Mouse (Mus musculus): ENCODE measurements around the gene Naif1. TPM values are rescaled to one million over a fixed set of nuclear protein-coding genes. Genes with fewer than 3 reads are reported as not detected.

Gene Naif1
- polyA plus RNA-seq (2015; fragmentation: Nextera tagmentation; extraction: Ambion mirVana) = 3.3 and 3.7 TPM in 2 replicates

DNA sequence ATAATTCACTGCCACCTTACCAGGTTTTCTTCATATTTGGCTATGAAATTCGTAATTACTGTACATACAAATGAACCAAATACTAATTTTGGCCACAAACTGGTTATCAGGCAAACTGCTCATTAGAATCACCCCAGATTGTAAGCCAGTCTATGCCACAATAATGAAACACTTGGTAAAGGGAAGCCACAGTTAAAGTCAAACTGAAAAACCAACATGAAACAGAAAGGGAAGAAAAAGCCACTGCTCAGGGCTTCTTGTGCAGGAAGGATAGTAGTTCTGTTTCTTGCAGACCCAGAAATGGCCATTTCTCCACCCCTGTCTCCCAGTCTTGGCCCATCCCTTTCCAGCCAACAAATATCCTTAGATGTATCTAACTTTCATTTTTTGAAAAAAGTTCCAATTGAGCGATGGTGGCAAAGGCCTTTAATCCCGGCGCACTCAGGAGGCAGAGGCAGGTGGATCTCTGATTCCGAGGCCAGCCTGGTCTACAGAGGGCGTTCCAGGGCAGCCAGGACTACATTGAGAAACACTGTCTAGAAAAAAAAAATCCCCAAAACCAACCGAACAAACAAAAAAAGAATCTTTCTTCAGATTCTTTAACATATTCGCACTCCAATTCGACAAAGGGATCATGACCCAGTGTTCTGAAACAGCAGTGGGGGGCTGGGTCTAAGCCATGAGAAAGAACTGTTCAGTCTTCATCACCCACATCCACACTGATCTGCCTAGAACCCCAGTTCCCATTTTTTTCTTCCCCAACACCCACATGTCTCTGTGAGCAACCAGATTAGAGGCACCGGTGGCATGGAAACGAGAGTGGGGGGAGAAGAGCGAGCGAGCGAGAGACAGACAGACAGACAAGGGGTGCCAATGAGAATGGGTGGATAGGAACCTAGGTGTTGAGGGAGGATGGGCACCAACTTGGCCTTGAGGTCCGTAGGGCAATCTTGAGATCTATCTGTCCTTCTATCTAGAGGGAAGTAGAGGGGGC is at the start of gene Naif1:
Naif1 (plus strand) TSS at position 697 of the 994 bp plus-strand sequence.

DNA sequence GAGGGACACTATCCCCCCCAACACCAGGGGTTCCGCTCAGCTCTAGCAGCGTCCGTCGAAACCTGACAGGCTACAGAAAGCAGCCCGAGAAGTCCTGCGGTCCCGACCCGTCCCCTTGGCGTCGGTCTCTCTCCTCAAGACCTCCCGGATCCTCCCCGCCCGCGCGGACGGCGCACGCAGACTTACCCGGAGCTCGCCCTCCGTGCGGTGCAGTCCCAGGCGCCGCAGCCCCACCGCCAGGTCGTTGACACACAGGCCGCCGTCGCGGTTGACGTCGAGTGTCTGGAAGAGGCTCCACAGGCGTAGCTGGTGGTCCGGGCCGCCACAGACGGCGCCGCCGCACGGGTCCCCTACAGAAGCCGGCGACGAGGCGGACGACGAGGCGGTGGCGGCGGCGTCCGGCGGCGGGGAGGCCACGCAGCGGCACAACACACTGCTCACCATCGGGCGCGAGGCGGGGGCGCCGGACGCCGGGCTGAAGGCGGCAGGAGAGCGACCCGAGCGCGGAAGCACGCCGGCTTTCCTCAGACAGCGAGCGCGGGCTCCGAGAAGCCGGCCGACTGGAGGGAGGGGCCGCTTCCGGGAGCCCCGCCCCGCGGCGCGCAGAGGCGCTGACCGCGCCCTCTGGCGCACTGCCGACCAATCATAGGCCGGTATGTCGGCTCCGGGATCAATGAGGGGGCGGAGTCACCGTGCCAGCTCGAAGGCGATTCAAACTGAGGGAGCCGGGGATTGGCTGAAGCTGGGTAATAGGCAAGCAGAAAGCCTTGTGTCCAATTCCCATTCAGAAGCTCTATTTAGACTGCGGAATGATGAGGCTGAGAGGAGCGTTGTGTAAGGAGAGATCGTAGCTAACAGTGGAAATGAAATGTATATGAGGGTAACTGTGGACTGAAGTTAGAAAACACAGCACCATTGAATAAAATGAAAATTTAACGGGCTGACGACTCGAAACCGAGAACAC is 906 bp downstream of the Naif1 start, which contains the start of gene Slc25a25:
Slc25a25 (minus strand) TSS at position 565 of the 964 bp plus-strand sequence.

Other genes starting within 250 kb of the Naif1 start
- 9.2 and 9.6 TPM in 2 replicates for gene Pomt1, start 213.9 kb upstream of the Naif1 start, polyA plus RNA-seq (2015; fragmentation: Nextera tagmentation; extraction: Ambion mirVana)
- gene Uck1, start 190.3 kb upstream of the Naif1 start, polyA plus RNA-seq (2015; fragmentation: Nextera tagmentation; extraction: Ambion mirVana) = 41.4 and 44.3 TPM in 2 replicates
- gene Golga2, start 163.1 kb upstream of the Naif1 start, polyA plus RNA-seq (2015; fragmentation: Nextera tagmentation; extraction: Ambion mirVana) = 21.3 and 21.6 TPM in 2 replicates
- 334 and 344 TPM in 2 replicates for gene Swi5, start 162.4 kb upstream of the Naif1 start, polyA plus RNA-seq (2015; fragmentation: Nextera tagmentation; extraction: Ambion mirVana)
- gene Ciz1, start 98.1 kb upstream of the Naif1 start, polyA plus RNA-seq (2015; fragmentation: Nextera tagmentation; extraction: Ambion mirVana) = 21.8 and 23.1 TPM in 2 replicates
- gene Dnm1, start 97.1 kb upstream of the Naif1 start, polyA plus RNA-seq (2015; fragmentation: Nextera tagmentation; extraction: Ambion mirVana) = 10.8 and 12.5 TPM in 2 replicates
- gene 1110008P14Rik, start 68.5 kb upstream of the Naif1 start, polyA plus RNA-seq (2015; fragmentation: Nextera tagmentation; extraction: Ambion mirVana) = 58.3 and 58.6 TPM in 2 replicates
- gene Lcn2, start 62.2 kb upstream of the Naif1 start, polyA plus RNA-seq (2015; fragmentation: Nextera tagmentation; extraction: Ambion mirVana) = 2.1 and 9.2 TPM in 2 replicates
- gene Ptges2, start 54.6 kb upstream of the Naif1 start, polyA plus RNA-seq (2015; fragmentation: Nextera tagmentation; extraction: Ambion mirVana) = 19.9 and 20.9 TPM in 2 replicates
- 16.0 and 18.5 TPM in 2 replicates for gene Slc25a25, start 988 bp downstream of the Naif1 start, polyA plus RNA-seq (2015; fragmentation: Nextera tagmentation; extraction: Ambion mirVana)
- gene Fam102a, start 84.9 kb downstream of the Naif1 start, polyA plus RNA-seq (2015; fragmentation: Nextera tagmentation; extraction: Ambion mirVana) = 5.9 and 7.0 TPM in 2 replicates
- 78.8 and 88.0 TPM in 2 replicates for gene Dpm2, start 120.4 kb downstream of the Naif1 start, polyA plus RNA-seq (2015; fragmentation: Nextera tagmentation; extraction: Ambion mirVana)
- not detected in 2 replicates for gene Pip5kl1, start 124.3 kb downstream of the Naif1 start, polyA plus RNA-seq (2015; fragmentation: Nextera tagmentation; extraction: Ambion mirVana)
- gene 9430097D07Rik, start 125.2 kb downstream of the Naif1 start, polyA plus RNA-seq (2015; fragmentation: Nextera tagmentation; extraction: Ambion mirVana) = not detected in 2 replicates
- 8.2 and 10.1 TPM in 2 replicates for gene St6galnac4, start 136.6 kb downstream of the Naif1 start, polyA plus RNA-seq (2015; fragmentation: Nextera tagmentation; extraction: Ambion mirVana)
- gene St6galnac6, start 149.3 kb downstream of the Naif1 start, polyA plus RNA-seq (2015; fragmentation: Nextera tagmentation; extraction: Ambion mirVana) = 19.0 and 19.1 TPM in 2 replicates
- gene Ak1, start 171.3 kb downstream of the Naif1 start, polyA plus RNA-seq (2015; fragmentation: Nextera tagmentation; extraction: Ambion mirVana) = 50.9 and 51.6 TPM in 2 replicates
- 37.8 and 40.2 TPM in 2 replicates for gene Eng, start 196.1 kb downstream of the Naif1 start, polyA plus RNA-seq (2015; fragmentation: Nextera tagmentation; extraction: Ambion mirVana)